Mouse (Mus musculus): ENCODE measurements around the gene Csrp3. TPM values are rescaled to one million over a fixed set of nuclear protein-coding genes. Genes with fewer than 3 reads are reported as not detected.

The Csrp3 gene
- total RNA-seq, 2 experiments from 2014 or later = not detected

GRCm38 (mm10) chr7:48870144-48870543 is 22.3 kb upstream of the Csrp3 start:
- no peak for DNase-seq (ENCODE audit: low spot score in 2 of 2)

GRCm38 (mm10) chr7:48867576-48867975 is 19.7 kb upstream of the Csrp3 start:
- DNase-seq (ENCODE audit: low spot score in 2 of 2) = no peak

GRCm38 (mm10) chr7:48864671-48865458 is 17.0 kb upstream of the Csrp3 start:
- no peak for DNase-seq (ENCODE audit: low spot score in 2 of 2)

- DNase-seq (ENCODE audit: low spot score in 2 of 2) = no peak
These were observed 16.4 kb upstream of the Csrp3 start for GRCm38 (mm10) chr7:48864199-48864598.

- no peak for DNase-seq (ENCODE audit: low spot score in 2 of 2)
These were observed 14.0 kb upstream of the Csrp3 start for GRCm38 (mm10) chr7:48861796-48862195.

GRCm38 (mm10) chr7:48860948-48861347 is 13.1 kb upstream of the Csrp3 start:
- DNase-seq (ENCODE audit: low spot score in 2 of 2) = no peak

GRCm38 (mm10) chr7:48859362-48859761 is 11.5 kb upstream of the Csrp3 start:
- no peak for DNase-seq (ENCODE audit: low spot score in 2 of 2)

- DNase-seq (ENCODE audit: low spot score in 2 of 2) = no peak
These were observed 10.4 kb upstream of the Csrp3 start for GRCm38 (mm10) chr7:48858257-48858656.

- no peak for DNase-seq (ENCODE audit: low spot score in 2 of 2)
These were observed 7.6 kb upstream of the Csrp3 start for GRCm38 (mm10) chr7:48855461-48855860.

- no peak for DNase-seq (ENCODE audit: low spot score in 2 of 2)
These were observed 5.7 kb upstream of the Csrp3 start for GRCm38 (mm10) chr7:48853496-48853895.

GRCm38 (mm10) chr7:48851529-48852104 is 3.8 kb upstream of the Csrp3 start:
- DNase-seq (ENCODE audit: low spot score in 2 of 2) = no peak

GRCm38 (mm10) chr7:48846755-48847154 is 1.1 kb downstream of the Csrp3 start:
- no peak for DNase-seq (ENCODE audit: low spot score in 2 of 2)

- no peak for DNase-seq (ENCODE audit: low spot score in 2 of 2)
These were observed 2.4 kb downstream of the Csrp3 start for GRCm38 (mm10) chr7:48845213-48845973.

GRCm38 (mm10) chr7:48843541-48843940 is 4.3 kb downstream of the Csrp3 start:
- no peak for DNase-seq (ENCODE audit: low spot score in 2 of 2)

- no peak for DNase-seq (ENCODE audit: low spot score in 2 of 2)
These were observed 5.5 kb downstream of the Csrp3 start for GRCm38 (mm10) chr7:48842353-48842752.

- DNase-seq (ENCODE audit: low spot score in 2 of 2) = no peak
These were observed 6.3 kb downstream of the Csrp3 start for GRCm38 (mm10) chr7:48841538-48841937.

- no peak for DNase-seq (ENCODE audit: low spot score in 2 of 2)
These were observed 7.3 kb downstream of the Csrp3 start for GRCm38 (mm10) chr7:48840545-48840944.

- DNase-seq (ENCODE audit: low spot score in 2 of 2) = no peak
These were observed 9.4 kb downstream of the Csrp3 start for GRCm38 (mm10) chr7:48838434-48838833.

GRCm38 (mm10) chr7:48836949-48837348 is 10.9 kb downstream of the Csrp3 start:
- no peak for DNase-seq (ENCODE audit: low spot score in 2 of 2)

GRCm38 (mm10) chr7:48834989-48835626 is 12.7 kb downstream of the Csrp3 start:
- no peak for DNase-seq (ENCODE audit: low spot score in 2 of 2)

GRCm38 (mm10) chr7:48834371-48834970 is 13.4 kb downstream of the Csrp3 start:
- DNase-seq (ENCODE audit: low spot score in 2 of 2) = no peak

All from layer of hippocampus, postnatal 14 days (tissue).